Mouse (Mus musculus): ENCODE results near the gene Naa38.

DNA sequence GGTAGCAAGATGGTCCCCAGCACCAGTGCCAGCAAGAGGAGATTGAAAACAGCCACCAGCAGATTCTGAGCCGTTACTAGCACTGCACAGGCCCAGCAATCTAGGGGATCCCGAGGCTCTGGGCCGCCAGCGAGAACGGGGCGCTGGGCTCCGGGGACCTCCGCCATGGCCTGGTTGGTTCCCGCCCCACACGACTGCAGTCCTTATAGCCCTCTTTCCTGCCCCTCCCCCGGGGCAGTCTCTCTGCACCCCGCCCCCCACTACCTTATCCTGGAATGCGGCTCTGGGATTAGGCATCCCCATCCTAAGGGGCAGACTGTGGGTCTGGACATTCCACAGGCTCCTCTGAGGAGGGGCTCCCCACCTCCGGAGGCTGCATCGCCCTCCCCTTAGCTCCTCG, 2.8 kb downstream of the Naa38 start, which contains the start of gene Tmem88:
- TF ChIP-seq CTCF (IDR thresholded peaks at IDR 0.05; ENCODE audit: extremely low read depth, insufficient read depth, low read length) (no peak), POLR2A (IDR thresholded peaks at IDR 0.05; ENCODE audit: extremely low read depth, insufficient read depth, low read length) (no peak)
